Mouse (Mus musculus) midbrain, embryonic 13.5 days (tissue): ENCODE measurements around the gene Igf2bp1. TPM values are rescaled to one million over a fixed set of nuclear protein-coding genes. Genes with fewer than 3 reads are reported as not detected.
"Not testable (repeated sequence)": the region's sequence is repeated elsewhere in the genome, so short reads cannot be mapped to it uniquely, and the experiment has no call there.

Source experiments
- ATAC-seq: fragments of 200-750 bp; cut with Nextera tagmentation; 2 replicates; pipeline ENCODE4 v1.8.0; 2017; ENCODE audit warnings: mild to moderate bottlenecking, moderate TSS enrichment, moderate library complexity
- H3K27ac ChIP-seq: fragments of 300-500 bp; sonication (generic); 2 replicates; pipeline ENCODE4 v1.5.1; 2015; ENCODE audit warnings: inconsistent platforms, mild to moderate bottlenecking, moderate library complexity
- H3K27me3 ChIP-seq: fragments of 300-500 bp; sonication (generic); 2 replicates; pipeline ENCODE4 v1.6.1; 2015; ENCODE audit warnings: mild to moderate bottlenecking, inconsistent platforms
- H3K36me3 ChIP-seq: fragments of 300-500 bp; sonication (generic); 2 replicates; pipeline ENCODE4 v1.6.1; 2015; ENCODE audit warnings: mild to moderate bottlenecking, inconsistent platforms
- H3K4me1 ChIP-seq: fragments of 300-500 bp; sonication (generic); replicated peaks from 2 replicates; pipeline ENCODE4 v1.6.1; 2015; ENCODE audit warnings: inconsistent platforms
- H3K4me2 ChIP-seq: fragments of 300-500 bp; sonication (generic); replicated peaks from 2 replicates; pipeline ENCODE4 v1.6.1; 2015; ENCODE audit warnings: moderate library complexity, mild to moderate bottlenecking, inconsistent platforms
- H3K4me3 ChIP-seq: fragments of 300-500 bp; sonication (generic); replicated peaks from 2 replicates; pipeline ENCODE4 v1.5.1; 2015; ENCODE audit warnings: mild to moderate bottlenecking, inconsistent platforms
- H3K9ac ChIP-seq: fragments of 300-500 bp; sonication (generic); replicated peaks from 2 replicates; pipeline ENCODE4 v1.6.1; 2015; ENCODE audit warnings: mild to moderate bottlenecking, inconsistent platforms
- H3K9me3 ChIP-seq: fragments of 300-500 bp; sonication (generic); 2 replicates; pipeline ENCODE4 v1.6.1; 2016; ENCODE audit warnings: mild to moderate bottlenecking, inconsistent platforms
- WGBS: fragments of 180-500 bp; shearing (Covaris S2); methylation state at CpG from one replicate; pipeline ENCODE4 v1.1.7; 2015; 5-methylcytosine and 5-hydroxymethylcytosine counted together
- polyA plus RNA-seq: library from polyadenylated mRNA; unstranded; fragments of >200 nt; fragmentation: Nextera tagmentation; extraction: Ambion mirVana; gene quantifications from 2 replicates; pipeline ENCODE4 v1.2.1, GENCODE M21; 2015

Igf2bp1 gene
- polyA plus RNA-seq, 1 experiment from 2014 or later, result 40.6 TPM

DNA sequence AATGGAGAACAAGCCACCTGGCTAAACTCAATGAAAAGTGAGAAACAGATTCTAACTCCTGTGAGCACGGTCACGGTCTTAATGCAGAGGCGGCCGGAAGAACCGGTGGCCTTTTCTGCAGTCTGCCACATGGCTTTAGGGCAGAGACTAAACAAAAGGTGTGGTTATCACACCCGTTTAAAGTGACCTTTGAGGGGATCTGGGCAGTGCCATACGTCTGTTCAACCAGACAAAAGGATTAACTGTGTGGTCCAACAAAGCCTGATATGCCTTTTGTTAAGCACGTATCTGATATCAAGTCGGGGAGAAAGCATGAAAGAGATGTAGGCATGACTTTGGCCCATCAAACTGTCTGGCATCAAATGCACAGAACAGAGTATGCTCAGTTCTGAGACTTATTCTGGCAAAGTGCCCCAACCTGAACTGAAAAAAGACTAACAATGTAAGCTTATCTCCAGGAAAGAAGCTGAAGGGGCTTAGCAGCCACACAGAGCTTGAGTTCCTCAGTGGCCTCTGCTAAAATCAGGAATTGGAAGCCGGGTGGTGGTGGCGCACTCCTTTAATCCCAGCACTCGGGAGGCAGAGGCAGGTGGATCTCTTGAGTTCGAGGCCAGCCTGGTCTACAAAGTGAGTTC is 59.8 kb downstream of the Igf2bp1 start:
- Histone ChIP-seq H3K4me1 (no peaks in the 10 kb centered on the region), H3K9ac (no peak overlapping the region), H3K36me3 (no peaks in the 10 kb centered on the region), H3K9me3 (no peaks in the 10 kb centered on the region), H3K27me3 (no peaks in the 10 kb centered on the region), H3K27ac (no peak overlapping the region), H3K4me2 (no peak overlapping the region), H3K4me3 (no peak overlapping the region)
- no peak for ATAC-seq
- 60% methylated on average over 13 of the region's 13 CpGs for WGBS

DNA sequence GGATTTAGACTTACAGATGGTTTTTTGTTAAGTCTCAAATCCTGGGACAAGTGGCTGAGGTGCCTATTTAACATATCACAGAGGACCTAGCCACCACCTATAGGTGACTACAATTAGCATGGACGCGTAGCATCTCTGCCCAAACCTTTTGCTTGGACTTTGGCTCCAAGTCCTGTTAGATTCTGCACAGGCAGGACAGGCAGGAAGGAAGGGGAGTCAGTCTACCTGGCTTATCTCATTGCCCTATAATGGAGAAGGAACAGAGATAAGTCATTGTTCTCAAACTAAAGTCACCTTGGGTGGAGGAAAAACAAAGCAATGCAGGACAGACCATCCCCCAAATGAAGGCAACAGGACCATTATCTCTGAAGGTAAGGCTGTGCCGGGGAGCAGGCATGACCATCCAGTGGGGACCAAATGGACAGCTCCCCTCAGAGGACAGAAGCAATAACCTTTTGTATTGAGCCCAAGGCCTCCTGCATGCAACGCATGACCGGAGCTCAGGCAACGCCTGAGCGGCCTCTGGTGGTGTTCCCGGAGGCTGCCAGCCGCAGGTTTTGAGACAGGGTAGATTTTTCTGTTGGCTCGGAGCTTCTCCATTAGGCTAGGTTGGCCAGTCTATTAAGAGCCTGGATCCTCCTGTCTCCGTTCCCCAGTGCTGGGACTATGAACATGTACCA is 65.8 kb downstream of the Igf2bp1 start:
- Histone ChIP-seq H3K4me2 (no peak overlapping the region), H3K4me3 (no peak overlapping the region), H3K9me3 (no peaks in the 10 kb centered on the region), H3K27ac (no peak overlapping the region), H3K27me3 (no peaks in the 10 kb centered on the region), H3K9ac (no peak overlapping the region), H3K36me3 (no peaks in the 10 kb centered on the region), H3K4me1 (no peaks in the 10 kb centered on the region)
- ATAC-seq, result no peak
- WGBS, result 35% methylated on average over 11 of the region's 11 CpGs

DNA sequence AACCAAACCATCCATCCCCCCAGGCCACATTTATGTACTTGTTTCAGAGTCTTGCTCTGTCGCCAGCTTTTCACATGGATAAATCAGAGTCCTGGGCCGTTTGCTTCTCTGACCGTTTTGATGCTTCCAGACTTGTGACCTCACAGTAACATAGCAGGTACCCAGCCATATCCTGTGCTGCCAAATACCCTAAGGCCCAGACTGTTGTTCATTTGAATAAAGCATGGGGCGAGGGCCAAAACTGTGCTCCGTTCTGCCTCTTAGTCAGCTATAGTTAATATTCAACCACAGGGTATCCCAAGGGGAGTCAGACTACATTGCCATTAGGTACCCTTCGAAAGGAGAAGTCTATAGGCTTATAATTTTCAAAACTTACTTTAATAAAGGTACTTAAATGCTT is 69.3 kb downstream of the Igf2bp1 start:
- H3K9me3 ChIP-seq, result no peaks in the 10 kb centered on the region
- H3K27me3 ChIP-seq, result no peaks in the 10 kb centered on the region
- no peak overlapping the region for H3K4me2 ChIP-seq
- no peaks in the 10 kb centered on the region for H3K4me1 ChIP-seq
- H3K27ac ChIP-seq, result no peak overlapping the region
- WGBS, result 85% methylated on average over 6 of the region's 6 CpGs
- no peaks in the 10 kb centered on the region for H3K36me3 ChIP-seq
- H3K9ac ChIP-seq, result no peak overlapping the region
- no peak for ATAC-seq
- H3K4me3 ChIP-seq, result no peak overlapping the region

DNA sequence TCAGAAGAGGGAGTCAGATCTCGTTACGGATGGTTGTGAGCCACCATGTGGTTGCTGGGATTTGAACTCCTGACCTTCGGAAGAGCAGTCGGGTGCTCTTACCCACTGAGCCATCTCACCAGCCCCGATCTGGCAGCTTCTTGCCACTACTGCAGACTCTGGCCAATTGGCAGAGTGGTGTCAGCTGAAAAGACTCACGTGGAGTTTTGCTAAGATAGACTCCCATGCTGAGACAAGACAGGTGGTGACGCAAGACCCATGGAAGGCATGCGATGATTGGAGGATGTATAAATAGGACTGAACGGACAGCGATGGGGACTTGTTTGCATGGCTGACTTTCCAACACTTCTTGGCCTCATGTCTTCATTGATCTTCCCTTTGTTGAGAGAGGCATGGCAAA is 73.6 kb downstream of the Igf2bp1 start:
- H3K4me2 ChIP-seq, H3K9ac ChIP-seq, H3K36me3 ChIP-seq, H3K27ac ChIP-seq, H3K27me3 ChIP-seq, H3K9me3 ChIP-seq, H3K4me3 ChIP-seq, ATAC-seq, H3K4me1 ChIP-seq: not testable (repeated sequence)
- 91% methylated on average over 8 of the region's 10 CpGs for WGBS

DNA sequence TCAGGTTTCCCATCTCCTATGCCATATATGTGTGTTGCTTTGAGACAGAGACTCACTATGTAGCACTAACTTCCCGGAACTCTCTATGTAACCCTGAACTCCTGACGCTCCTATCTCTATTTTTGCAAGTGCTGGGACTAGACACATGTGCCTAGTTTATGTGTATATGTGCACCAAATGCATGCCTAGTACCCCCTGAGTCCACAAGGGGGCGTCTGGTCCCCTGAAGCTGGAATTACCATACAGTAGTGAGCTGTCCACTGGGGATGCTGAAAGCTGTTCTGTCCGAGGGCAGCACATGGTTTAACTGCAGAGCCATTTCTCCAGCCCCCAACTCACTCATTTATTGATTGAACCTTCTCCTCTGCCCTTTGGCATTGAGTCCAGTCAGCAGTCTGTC is 79.3 kb downstream of the Igf2bp1 start:
- Histone ChIP-seq H3K9ac (no peak overlapping the region), H3K4me3 (no peak overlapping the region), H3K27me3 (peaks cover 25% of the 10 kb centered on the region), H3K9me3 (peaks cover 8% of the 10 kb centered on the region), H3K36me3 (no peaks in the 10 kb centered on the region), H3K4me2 (no peak overlapping the region), H3K27ac (no peak overlapping the region), H3K4me1 (0 out of 2 replicates have a peak, but pooled peaks cover 4% of the 10 kb centered on the region)
- 75% methylated on average over 4 of the region's 4 CpGs for WGBS
- no peak for ATAC-seq

DNA sequence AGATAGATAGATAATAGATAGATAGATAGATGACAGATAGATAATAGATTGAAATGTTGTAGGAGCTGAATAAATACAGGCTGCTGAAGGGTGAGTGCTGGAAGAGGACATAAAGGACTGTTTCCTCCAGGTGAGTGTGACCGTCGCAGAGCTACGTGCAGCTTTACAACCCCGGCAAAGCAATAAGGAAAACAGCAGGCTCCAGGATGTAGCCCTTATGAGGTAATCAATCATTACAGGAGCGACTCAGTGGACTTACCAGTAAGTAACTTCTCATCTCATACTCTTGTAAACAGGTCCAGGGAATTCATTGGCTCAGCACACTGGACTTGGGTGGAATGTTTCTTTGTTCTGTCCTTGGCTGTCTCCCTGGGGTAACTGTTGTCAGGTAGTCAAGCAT is 79.8 kb downstream of the Igf2bp1 start:
- Histone ChIP-seq H3K4me3 (no peak overlapping the region), H3K9ac (no peak overlapping the region), H3K4me1 (0 out of 2 replicates have a peak, but pooled peaks cover 4% of the 10 kb centered on the region), H3K4me2 (no peak overlapping the region), H3K27me3 (peaks cover 25% of the 10 kb centered on the region), H3K36me3 (no peaks in the 10 kb centered on the region), H3K27ac (no peak overlapping the region), H3K9me3 (peaks cover 8% of the 10 kb centered on the region)
- ATAC-seq, result no peak
- 94% methylated on average over 5 of the region's 5 CpGs for WGBS

DNA sequence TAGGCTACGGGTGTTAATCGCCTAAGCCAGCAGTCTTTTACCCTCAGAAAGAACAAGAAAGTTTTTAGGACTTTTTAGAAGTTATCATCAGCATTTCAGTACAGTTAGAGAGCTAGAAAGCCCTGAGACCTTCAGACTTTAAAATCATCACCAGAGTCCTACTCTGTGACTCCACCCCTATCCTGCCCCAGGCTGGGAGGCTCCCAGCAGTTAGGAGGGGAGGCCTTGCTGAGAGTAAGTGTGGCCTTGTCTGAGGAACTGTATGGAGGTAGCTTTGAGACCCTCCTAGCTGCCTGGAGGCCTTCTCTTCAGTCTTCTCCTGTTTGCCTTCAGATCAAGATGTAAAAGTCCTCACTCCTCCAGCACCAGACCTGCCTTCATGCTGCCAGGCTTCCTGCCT is 81.5 kb downstream of the Igf2bp1 start:
- H3K4me3 ChIP-seq, result no peak overlapping the region
- ATAC-seq, result no peak
- 13% methylated on average over 2 of the region's 2 CpGs for WGBS
- H3K27ac ChIP-seq, result no peak overlapping the region
- H3K4me2 ChIP-seq, result no peak overlapping the region
- peaks cover 8% of the 10 kb centered on the region for H3K9me3 ChIP-seq
- 0 out of 2 replicates have a peak, but pooled peaks cover 4% of the 10 kb centered on the region for H3K4me1 ChIP-seq
- H3K27me3 ChIP-seq, result peaks cover 41% of the 10 kb centered on the region
- H3K9ac ChIP-seq, result no peak overlapping the region
- no peaks in the 10 kb centered on the region for H3K36me3 ChIP-seq

DNA sequence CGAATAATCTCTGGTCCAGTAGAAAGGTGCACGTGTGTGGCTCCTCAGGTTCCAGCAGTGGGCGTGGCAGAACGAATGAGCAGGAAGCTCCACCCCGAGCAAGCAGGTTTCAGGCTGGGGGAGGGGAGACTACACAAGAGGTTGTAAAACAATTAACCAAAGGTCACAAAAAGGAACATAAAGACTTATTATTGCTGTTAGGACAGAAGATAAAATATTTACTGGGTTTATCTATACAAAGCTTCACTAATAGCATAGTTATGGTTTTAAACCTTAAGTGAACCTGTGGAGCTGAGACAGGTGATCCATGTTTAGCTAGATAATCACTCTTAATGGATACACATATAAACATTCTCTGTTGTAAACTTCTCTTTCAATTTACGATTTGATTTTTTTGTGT is 82.3 kb downstream of the Igf2bp1 start:
- H3K27ac ChIP-seq, H3K9me3 ChIP-seq, H3K4me3 ChIP-seq, H3K36me3 ChIP-seq, H3K4me1 ChIP-seq, ATAC-seq, H3K4me2 ChIP-seq, H3K9ac ChIP-seq: not testable (repeated sequence)
- peaks cover 46% of the 10 kb centered on the region for H3K27me3 ChIP-seq
- under 1% methylated on average over 4 of the region's 6 CpGs for WGBS

DNA sequence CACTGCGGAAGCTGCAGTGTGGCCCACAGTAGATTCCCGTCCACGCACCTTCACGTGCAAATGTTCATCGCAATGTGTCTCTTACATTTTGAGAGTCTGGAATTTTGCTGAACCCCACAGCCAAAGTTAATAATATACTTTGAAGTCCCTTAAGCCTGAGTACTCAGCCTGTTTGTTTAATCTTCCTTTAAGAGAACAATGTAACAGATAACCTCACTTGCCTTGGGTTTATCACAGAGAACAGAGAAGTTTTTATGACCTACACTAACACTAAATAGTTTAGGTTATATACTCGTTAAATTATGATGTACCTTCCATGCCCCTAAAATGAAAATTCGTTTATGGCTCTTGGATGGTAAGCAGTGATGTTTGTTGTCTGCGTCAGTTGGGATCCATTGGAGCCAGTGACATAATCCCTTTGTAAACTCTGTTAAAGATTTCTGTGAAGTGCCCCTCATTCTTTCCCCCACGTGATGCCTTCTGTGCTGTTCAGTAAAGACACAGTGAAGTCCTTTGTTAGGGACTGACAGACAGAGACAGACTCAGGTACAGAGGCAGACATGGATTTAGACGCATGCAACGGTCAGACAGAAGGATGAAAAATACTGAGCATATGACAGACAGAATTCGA is 83.6 kb downstream of the Igf2bp1 start:
- Histone ChIP-seq H3K27ac (no peak overlapping the region), H3K36me3 (no peaks in the 10 kb centered on the region), H3K4me1 (0 out of 2 replicates have a peak, but pooled peaks cover 4% of the 10 kb centered on the region), H3K9me3 (peaks cover 5% of the 10 kb centered on the region; the same call in 1 of the 2 replicates), H3K9ac (no peak overlapping the region), H3K27me3 (peaks cover 60% of the 10 kb centered on the region), H3K4me3 (no peak overlapping the region), H3K4me2 (no peak overlapping the region)
- WGBS, result 50% methylated on average over 12 of the region's 12 CpGs
- ATAC-seq, result no peak

DNA sequence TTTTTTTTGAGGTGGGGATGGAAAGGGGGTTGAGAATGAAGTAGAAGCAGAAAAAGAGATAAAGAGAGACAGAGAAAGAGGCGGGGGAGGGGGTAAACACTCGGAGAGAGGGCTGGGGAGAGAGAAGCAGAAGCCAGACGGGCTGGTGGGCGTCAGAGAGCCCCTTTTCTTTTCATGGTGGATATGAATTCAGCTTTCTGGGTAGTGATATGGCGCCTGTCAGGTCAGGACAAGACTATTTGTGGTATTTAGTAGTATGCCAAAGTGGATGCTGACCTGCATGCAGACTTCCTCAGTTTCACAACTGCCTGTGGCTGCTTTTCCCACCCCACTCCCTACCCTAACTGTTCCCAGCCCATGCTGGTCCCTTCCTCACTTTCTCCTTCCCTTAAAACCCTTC is 89.3 kb downstream of the Igf2bp1 start:
- ATAC-seq, result no peak
- Histone ChIP-seq H3K27ac (no peak overlapping the region), H3K9me3 (no peaks in the 10 kb centered on the region), H3K4me2 (no peak overlapping the region), H3K9ac (no peak overlapping the region), H3K4me3 (no peak overlapping the region), H3K27me3 (peaks cover 90% of the 10 kb centered on the region), H3K36me3 (no peaks in the 10 kb centered on the region), H3K4me1 (peaks cover 20% of the 10 kb centered on the region)
- 6% methylated on average over 5 of the region's 5 CpGs for WGBS

DNA sequence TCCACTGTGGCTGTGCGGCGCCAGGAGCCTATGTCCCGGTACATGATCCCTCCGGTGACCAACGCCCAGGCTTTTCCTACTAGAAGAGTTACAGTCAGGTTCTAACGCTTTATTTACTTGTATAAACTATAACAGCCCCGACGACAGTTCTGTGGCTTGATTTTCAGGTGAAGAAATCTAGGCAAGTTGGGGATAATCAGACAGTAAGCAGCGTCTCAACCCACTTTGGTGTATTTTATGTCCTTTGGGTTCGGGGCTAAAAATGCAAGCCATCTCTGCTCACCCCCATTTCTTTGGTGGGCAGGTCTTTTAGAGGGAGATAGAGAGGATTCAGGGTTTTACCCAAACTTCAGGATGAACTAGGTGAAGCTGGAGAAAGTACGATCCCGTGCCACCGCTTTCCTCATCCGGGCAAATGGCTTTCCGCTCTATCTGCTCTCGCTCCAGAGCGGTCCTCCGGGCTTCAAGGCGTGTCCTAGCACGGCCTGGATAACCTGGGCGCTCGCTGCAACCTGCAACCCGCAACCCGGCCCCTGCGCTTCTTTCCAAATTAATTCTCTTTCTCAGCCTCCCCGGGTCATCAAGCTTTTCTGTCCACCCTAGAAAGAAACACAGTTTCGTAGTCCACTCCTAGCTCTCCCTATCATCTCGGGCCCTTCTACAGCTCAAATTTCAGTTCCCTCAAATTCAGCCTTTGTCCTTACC is 90.6 kb downstream of the Igf2bp1 start:
- Histone ChIP-seq H3K4me3 (peak overlapping the region; percentile 24), H3K4me1 (peaks cover 20% of the 10 kb centered on the region), H3K9ac (no peak overlapping the region), H3K36me3 (no peaks in the 10 kb centered on the region), H3K27me3 (peaks cover 94% of the 10 kb centered on the region), H3K27ac (no peak overlapping the region), H3K4me2 (peak overlapping the region; percentile 42), H3K9me3 (no peaks in the 10 kb centered on the region)
- no peak for ATAC-seq
- WGBS, result 1% methylated on average over 28 of the region's 28 CpGs

DNA sequence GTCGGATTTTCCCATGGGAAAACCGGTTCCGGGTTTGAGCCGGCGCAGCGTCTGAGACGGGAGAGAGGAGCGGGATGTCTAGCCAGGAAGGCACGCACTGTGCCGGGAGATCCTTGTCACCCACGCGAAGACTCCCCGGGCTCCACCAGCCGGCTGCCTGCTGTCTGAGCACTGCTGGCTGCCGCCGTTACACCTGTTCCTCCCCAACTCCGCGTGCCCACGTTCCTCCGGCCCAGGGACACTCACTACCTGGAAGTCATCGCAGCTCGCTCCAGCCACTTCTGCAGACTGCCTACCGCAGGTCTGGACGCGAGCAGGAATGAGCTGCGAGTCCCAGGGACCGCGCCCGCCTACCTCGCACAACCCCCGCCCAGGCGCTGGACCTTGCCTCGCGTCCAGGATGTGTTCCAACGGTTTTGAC is 91.2 kb downstream of the Igf2bp1 start, which contains the start of gene B4galnt2:
Gene B4galnt2 (minus strand): TSS at position 321 of the 421 bp plus-strand sequence.
- no peaks in the 10 kb centered on the region for H3K36me3 ChIP-seq
- peaks cover 20% of the 10 kb centered on the region for H3K4me1 ChIP-seq
- 1% methylated on average over 35 of the region's 35 CpGs for WGBS
- no peak within 1 kb of the TSS for H3K27ac ChIP-seq
- H3K9ac ChIP-seq, result no peak within 1 kb of the TSS
- H3K4me2 ChIP-seq, result peak within 1 kb of the TSS; percentile 42
- peaks cover 92% of the 10 kb centered on the region for H3K27me3 ChIP-seq
- peak within 1 kb of the TSS; percentile 24 for H3K4me3 ChIP-seq
- no peaks in the 10 kb centered on the region for H3K9me3 ChIP-seq
- no peak for ATAC-seq
